In genomic region chr4:97886220-97886619, GRCm38 (mm10) we compare ENCODE assay signal across 28 mouse cellular contexts.
DNase-seq lines count a peak whose midpoint lies in the region; ATAC-seq and TF ChIP-seq lines count a peak whose summit lies in the region.
"Had no signal": no experiment of that assay in that cellular context is flagged by ENCODE, and none has a peak within 500 bp of the region (broad histone marks: within the 10 kb centered on the region; RNA-seq: fewer than 3 reads in every experiment).

No protein-coding gene starts in this region.

- H3K36me3 ChIP-seq in heart, embryonic 12.5 days, result 0 out of 2 replicates have a peak, but pooled peaks cover 4% of the 10 kb centered on the region
- no peaks in the 10 kb centered on the region for H3K36me3 ChIP-seq in liver, adult 2 months (ENCODE audit: control insufficient read depth, insufficient read depth, low read length)
- H3K36me3 ChIP-seq in limb, embryonic 15.5 days, result no peaks in the 10 kb centered on the region
- H3K36me3 ChIP-seq: hindbrain, embryonic 12.5 days; intestine, embryonic 15.5 days; liver, embryonic 12.5 days; midbrain, embryonic 10.5 days; midbrain, embryonic 15.5 days; neural tube, embryonic 15.5 days; stomach, embryonic 15.5 days had no signal

- H3K4me1 ChIP-seq in heart, embryonic 12.5 days (replicated peaks), result peaks cover 17% of the 10 kb centered on the region
- H3K4me1 ChIP-seq in liver, adult 2 months (ENCODE audit: control insufficient read depth, insufficient read depth, low read length), result peaks cover 14% of the 10 kb centered on the region
- H3K4me1 ChIP-seq in limb, embryonic 15.5 days, result peaks cover 9% of the 10 kb centered on the region; the same call in 1 of the 2 replicates
- H3K4me1 ChIP-seq: hindbrain, embryonic 12.5 days; intestine, embryonic 15.5 days; liver, embryonic 12.5 days; midbrain, embryonic 10.5 days; midbrain, embryonic 15.5 days; neural tube, embryonic 15.5 days had no signal

- H3K27me3 ChIP-seq in heart, embryonic 12.5 days (replicated peaks), result no peaks in the 10 kb centered on the region
- H3K27me3 ChIP-seq in liver, adult 2 months (ENCODE audit: control insufficient read depth, insufficient read depth, low read length), result no peaks in the 10 kb centered on the region
- no peaks in the 10 kb centered on the region for H3K27me3 ChIP-seq in limb, embryonic 15.5 days
- H3K27me3 ChIP-seq: hindbrain, embryonic 12.5 days; intestine, embryonic 15.5 days; liver, embryonic 12.5 days; midbrain, embryonic 15.5 days; neural tube, embryonic 15.5 days; Patski; stomach, embryonic 15.5 days had no signal

- TF ChIP-seq POLR2A in liver, adult 2 months (IDR thresholded peaks at IDR 0.05; ENCODE audit: extremely low read depth, insufficient read depth, low read length), result no peak

- intact Hi-C loops in gastrocnemius, adult 2 months (cut with DNase I), result no loop called here

- H3K4me2 ChIP-seq in heart, embryonic 12.5 days, result no peak overlapping the region
- H3K4me2 ChIP-seq in limb, embryonic 15.5 days, result no peak overlapping the region
- H3K4me2 ChIP-seq: hindbrain, embryonic 12.5 days; intestine, embryonic 15.5 days; liver, embryonic 12.5 days; midbrain, embryonic 15.5 days; neural tube, embryonic 15.5 days; stomach, embryonic 15.5 days had no signal

- H3K9me3 ChIP-seq in heart, embryonic 12.5 days (replicated peaks), result no peaks in the 10 kb centered on the region
- H3K9me3 ChIP-seq in limb, embryonic 15.5 days, result no peaks in the 10 kb centered on the region
- H3K9me3 ChIP-seq: hindbrain, embryonic 12.5 days; intestine, embryonic 15.5 days; liver, embryonic 12.5 days; midbrain, embryonic 10.5 days; midbrain, embryonic 15.5 days; neural tube, embryonic 15.5 days; stomach, embryonic 15.5 days had no signal

- ATAC-seq in heart, embryonic 12.5 days (ENCODE audit: insufficient number of reproducible peaks, low FRiP score), result no peak
- ATAC-seq in limb, embryonic 15.5 days (ENCODE audit: insufficient number of reproducible peaks, low FRiP score, low TSS enrichment, low read depth), result no peak
- ATAC-seq: forebrain, embryonic 16.5 days; hindbrain, postnatal 0 days; intestine, embryonic 15.5 days; liver, embryonic 12.5 days; liver, postnatal 0 days; midbrain, embryonic 15.5 days; Patski had no signal

- peaks cover 27% of the 10 kb centered on the region; the same call in 1 of the 2 replicates for H3K79me2 ChIP-seq in liver, adult 2 months (ENCODE audit: control insufficient read depth, insufficient read depth, low read length)

- TF ChIP-seq CTCF in gastrocnemius, adult 2 months (IDR thresholded peaks at IDR 0.05), result no peak
- TF ChIP-seq CTCF in liver, adult 2 months (IDR thresholded peaks at IDR 0.05; ENCODE audit: low read depth, low read length), result no peak

- no peak overlapping the region for H3K4me3 ChIP-seq in gastrocnemius, adult 2 months
- no peak overlapping the region for H3K4me3 ChIP-seq in heart, embryonic 12.5 days
- H3K4me3 ChIP-seq in liver, adult 2 months (ENCODE audit: insufficient read depth, low read depth, low read length), result no peak overlapping the region
- no peak overlapping the region for H3K4me3 ChIP-seq in limb, embryonic 15.5 days
- H3K4me3 ChIP-seq: hindbrain, embryonic 12.5 days; intestine, embryonic 15.5 days; liver, embryonic 12.5 days; midbrain, embryonic 10.5 days; midbrain, embryonic 15.5 days; neural tube, embryonic 15.5 days; stomach, embryonic 15.5 days had no signal

- H3K27ac ChIP-seq in gastrocnemius, adult 2 months, result peak overlapping the region; percentile 31; the same call in 1 of the 2 replicates
- peak overlapping the region; percentile 70 for H3K27ac ChIP-seq in heart, embryonic 12.5 days (ENCODE audit: poor library complexity, severe bottlenecking)
- H3K27ac ChIP-seq in liver, adult 2 months (replicated peaks; ENCODE audit: insufficient read depth, low read depth, low read length), result peak overlapping the region; percentile 37
- peak overlapping the region; percentile 54; the same call in 1 of the 2 replicates for H3K27ac ChIP-seq in limb, embryonic 15.5 days
- H3K27ac ChIP-seq: hindbrain, embryonic 12.5 days; hindbrain, postnatal 0 days; intestine, embryonic 15.5 days; liver, embryonic 12.5 days; midbrain, embryonic 10.5 days; midbrain, embryonic 15.5 days; neural tube, embryonic 15.5 days; stomach, embryonic 15.5 days had no signal

- DNase-seq in gastrocnemius, adult 2 months, result no peak
- no peak for DNase-seq in gastrocnemius, adult 18-20 months (ENCODE audit: low spot score)
- no peak for DNase-seq in heart, adult 9 months (ENCODE audit: low spot score in 2 of 2)
- DNase-seq in liver, adult 2 months (ENCODE audit: extremely low read depth, low read depth, low spot score), result no peak
- DNase-seq in liver, result no peak
- DNase-seq: adrenal gland, postnatal 10 days; cerebellum, adult 11 months; cerebellum, adult 9-10 months; cerebellum, postnatal 36 days; gastrocnemius, postnatal 14 days; kidney, adult 2 months; kidney, postnatal 36 days; liver, postnatal 0 days; lung, postnatal 14 days; retina, postnatal 1 day; right cerebral cortex, postnatal 14 days had no signal

- WGBS in heart, embryonic 12.5 days, result 89% methylated on average over 5 of the region's 5 CpGs
- WGBS in liver, adult 2 months, result 95% methylated on average over 5 of the region's 5 CpGs
- 81% methylated on average over 5 of the region's 5 CpGs for WGBS in limb, embryonic 15.5 days

- no peak overlapping the region for H3K9ac ChIP-seq in heart, embryonic 12.5 days
- no peak overlapping the region for H3K9ac ChIP-seq in liver, adult 2 months (ENCODE audit: low read depth, low read length)
- H3K9ac ChIP-seq in limb, embryonic 15.5 days, result no peak overlapping the region
- H3K9ac ChIP-seq: hindbrain, embryonic 12.5 days; intestine, embryonic 15.5 days; liver, embryonic 12.5 days; liver, postnatal 0 days; midbrain, embryonic 15.5 days; neural tube, embryonic 15.5 days; stomach, embryonic 15.5 days had no signal
